ENCODE assay signal across 21 mouse cellular contexts in the genomic region with DNA sequence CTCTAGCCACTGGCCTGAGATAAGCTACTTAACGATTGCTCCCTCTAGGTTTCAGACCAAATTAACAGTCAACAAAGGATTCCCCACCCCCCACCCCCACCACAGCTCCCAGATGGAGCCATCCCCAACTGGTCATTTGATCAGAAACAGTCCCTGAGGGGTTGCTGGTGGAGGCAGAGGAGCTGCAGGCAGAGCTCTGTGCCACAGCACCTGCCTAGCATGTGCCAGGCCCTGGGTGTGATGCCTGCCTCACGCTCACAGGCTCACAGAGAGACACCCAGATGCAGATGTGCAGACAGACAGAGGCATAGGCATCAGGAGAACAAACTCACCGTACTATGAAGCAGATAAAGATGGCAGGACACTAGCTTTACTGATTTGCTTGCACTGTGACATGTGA.
"Had no signal": no experiment of that assay in that cellular context is flagged by ENCODE, and none has a peak within 500 bp of the region (broad histone marks: within the 10 kb centered on the region; RNA-seq: fewer than 3 reads in every experiment).

No protein-coding gene starts in this region.

- ATAC-seq: liver, postnatal 0 days; lung, postnatal 0 days had no signal

- DNase-seq: kidney, adult 18-20 months; kidney, adult 9 months; kidney, postnatal 14 days; kidney, postnatal 4 days; left cerebral cortex, postnatal 4 days; liver, postnatal 0 days; lung, embryonic 14.5 days; right cerebral cortex, adult 18-20 months; right cerebral cortex, postnatal 14 days; right cerebral cortex, postnatal 4 days; thymus, adult 2 months; thymus, postnatal 14 days; thymus, postnatal 4 days had no signal

- H3K4me1 ChIP-seq: limb, embryonic 12.5 days; neural tube, embryonic 13.5 days had no signal

- H3K9ac ChIP-seq: limb, embryonic 12.5 days; limb, embryonic 15.5 days; liver, embryonic 14.5 days; liver, postnatal 0 days; lung, embryonic 14.5 days; neural tube, embryonic 13.5 days had no signal

- H3K36me3 ChIP-seq: limb, embryonic 12.5 days; limb, embryonic 15.5 days; neural tube, embryonic 13.5 days had no signal

- H3K4me2 ChIP-seq: limb, embryonic 12.5 days; limb, embryonic 15.5 days; liver, embryonic 11.5 days; lung, embryonic 14.5 days; neural tube, embryonic 13.5 days had no signal

- H3K4me3 ChIP-seq: limb, embryonic 12.5 days; limb, embryonic 15.5 days; neural tube, embryonic 13.5 days had no signal

- H3K27ac ChIP-seq: limb, embryonic 12.5 days; limb, embryonic 15.5 days; liver, embryonic 14.5 days; macrophage; neural tube, embryonic 13.5 days; stomach, postnatal 0 days had no signal

- H3K9me3 ChIP-seq: limb, embryonic 12.5 days; limb, embryonic 15.5 days; neural tube, embryonic 13.5 days had no signal

- H3K27me3 ChIP-seq: limb, embryonic 12.5 days; limb, embryonic 15.5 days; neural tube, embryonic 13.5 days had no signal
